Mouse (Mus musculus) olfactory bulb, adult 2 months (tissue): ENCODE results near the gene Vsir. TPM values are rescaled to one million over a fixed set of nuclear protein-coding genes. Genes with fewer than 3 reads are reported as not detected.

Source experiments
- H3K27ac ChIP-seq: fragments of 200-500 bp; 2 replicates; pipeline ENCODE4 v1.5.1; 2012; ENCODE audit warnings: low read depth, low read length; ENCODE audit not compliant: insufficient read depth
- H3K4me1 ChIP-seq: fragments of 200-500 bp; 2 replicates; pipeline ENCODE4 v1.6.1; 2012; ENCODE audit warnings: low read length; ENCODE audit not compliant: control insufficient read depth, insufficient read depth
- H3K4me3 ChIP-seq: fragments of 200-500 bp; 2 replicates; pipeline ENCODE4 v1.5.1; 2012; ENCODE audit warnings: mild to moderate bottlenecking, low read depth, low read length, moderate library complexity; ENCODE audit not compliant: insufficient read depth
- CTCF ChIP-seq: fragments of 200-500 bp; IDR thresholded peaks from 2 replicates; pipeline ENCODE4 v1.5.1; 2012; ENCODE audit warnings: low read depth, mild to moderate bottlenecking, low read length, moderate library complexity; ENCODE audit not compliant: insufficient read depth
- POLR2A ChIP-seq: fragments of 200-500 bp; IDR thresholded peaks from 2 replicates; pipeline ENCODE4 v1.6.1; 2012; ENCODE audit warnings: mild to moderate bottlenecking, low read depth, low read length, moderate library complexity; ENCODE audit not compliant: insufficient read depth
- WGBS: fragments of 180-500 bp; shearing (Covaris S2); methylation state at CpG from one replicate; pipeline ENCODE4 v1.1.7; 2018; 5-methylcytosine and 5-hydroxymethylcytosine counted together
- polyA plus RNA-seq: library from polyadenylated mRNA; stranded (reverse); fragments of >200 nt; gene quantifications from 2 replicates; pipeline ENCODE4 v1.2.4, GENCODE M21; 2012; ENCODE audit warnings: low replicate concordance; ENCODE audit not compliant: missing spikeins, insufficient read depth, insufficient read length

The Vsir gene
- polyA plus RNA-seq, 1 experiment: not detected

- no peak for TF ChIP-seq CTCF
- TF ChIP-seq POLR2A: no peak
- Histone ChIP-seq H3K4me3 (no peak overlapping the region), H3K27ac (no peak overlapping the region), H3K4me1 (peaks cover 12% of the 10 kb centered on the region)
- WGBS: 70% methylated on average over 12 of the region's 12 CpGs
These were observed 15.1 kb downstream of the Vsir start for GRCm38 (mm10) chr10:60361615-60362309.

GRCm38 (mm10) chr10:60362310-60362628, 15.6 kb downstream of the Vsir start:
- Histone ChIP-seq H3K4me1 (peaks cover 12% of the 10 kb centered on the region), H3K4me3 (no peak overlapping the region), H3K27ac (no peak overlapping the region)
- TF ChIP-seq POLR2A (no peak), CTCF (no peak)
- WGBS: 76% methylated on average over 2 of the region's 2 CpGs

GRCm38 (mm10) chr10:60363426-60363825, 16.8 kb downstream of the Vsir start:
- TF ChIP-seq POLR2A (no peak), CTCF (no peak)
- WGBS: 80% methylated on average over 6 of the region's 6 CpGs
- Histone ChIP-seq H3K27ac (no peak overlapping the region), H3K4me3 (no peak overlapping the region), H3K4me1 (peaks cover 10% of the 10 kb centered on the region)

- H3K4me1 ChIP-seq: peaks cover 15% of the 10 kb centered on the region
- no peak for TF ChIP-seq CTCF
- no peak for TF ChIP-seq POLR2A
- 86% methylated on average over 2 of the region's 2 CpGs for WGBS
- no peak overlapping the region for H3K4me3 ChIP-seq
- no peak overlapping the region for H3K27ac ChIP-seq
These were observed 20.5 kb downstream of the Vsir start for GRCm38 (mm10) chr10:60367145-60367544.

GRCm38 (mm10) chr10:60367904-60368303, 21.3 kb downstream of the Vsir start:
- no peak overlapping the region for H3K4me3 ChIP-seq
- TF ChIP-seq POLR2A: no peak
- TF ChIP-seq CTCF: no peak
- no peak overlapping the region for H3K27ac ChIP-seq
- H3K4me1 ChIP-seq: peaks cover 15% of the 10 kb centered on the region
- WGBS: 85% methylated on average over 4 of the region's 4 CpGs

GRCm38 (mm10) chr10:60369405-60369804, 22.8 kb downstream of the Vsir start:
- WGBS: 94% methylated on average over 6 of the region's 6 CpGs
- no peak overlapping the region for H3K27ac ChIP-seq
- no peak for TF ChIP-seq CTCF
- no peak for TF ChIP-seq POLR2A
- H3K4me1 ChIP-seq: peaks cover 18% of the 10 kb centered on the region
- no peak overlapping the region for H3K4me3 ChIP-seq

GRCm38 (mm10) chr10:60370098-60370497, 23.4 kb downstream of the Vsir start:
- Histone ChIP-seq H3K27ac (no peak overlapping the region), H3K4me3 (no peak overlapping the region), H3K4me1 (peaks cover 14% of the 10 kb centered on the region)
- 60% methylated on average over 2 of the region's 2 CpGs for WGBS
- no peak for TF ChIP-seq POLR2A
- no peak for TF ChIP-seq CTCF

- WGBS: 90% methylated on average over 5 of the region's 5 CpGs
- no peak overlapping the region for H3K4me3 ChIP-seq
- no peak for TF ChIP-seq POLR2A
- no peak for TF ChIP-seq CTCF
- no peak overlapping the region for H3K27ac ChIP-seq
- peaks cover 13% of the 10 kb centered on the region; the same call in 1 of the 2 replicates for H3K4me1 ChIP-seq
These were observed 24.0 kb downstream of the Vsir start for GRCm38 (mm10) chr10:60370601-60371061.

- Histone ChIP-seq H3K27ac (no peak overlapping the region), H3K4me1 (peaks cover 13% of the 10 kb centered on the region; the same call in 1 of the 2 replicates), H3K4me3 (no peak overlapping the region)
- TF ChIP-seq CTCF (no peak), POLR2A (no peak)
- 79% methylated on average over 5 of the region's 5 CpGs for WGBS
These were observed 25.1 kb downstream of the Vsir start for GRCm38 (mm10) chr10:60371596-60372386.
